Mouse (Mus musculus) gastrocnemius, postnatal 10 days (tissue): ENCODE measurements around the gene Nlgn1. TPM values are rescaled to one million over a fixed set of nuclear protein-coding genes. Genes with fewer than 3 reads are reported as not detected.

ENCODE experiments used
- DNase-seq: peaks from one replicate; pipeline ENCODE4 v3.0.0; 2021; ENCODE audit warnings: mixed read lengths
- total RNA-seq, 2 experiments: library from RNA; stranded (reverse); gene quantifications; 2 replicates each; pipeline ENCODE4 v1.2.3; 2021

Nlgn1 gene
- total RNA-seq, 2 experiments from 2014 or later, result 1.2 to 1.5 TPM

GRCm38 (mm10) chr3:26050769-26051168 lies 281.5 kb downstream of the Nlgn1 start:
- no peak for DNase-seq

- no peak for DNase-seq
Measured at GRCm38 (mm10) chr3:26042966-26043365, 289.3 kb downstream of the Nlgn1 start.

- DNase-seq, result no peak
Measured at GRCm38 (mm10) chr3:26039696-26040095, 292.6 kb downstream of the Nlgn1 start.

- no peak for DNase-seq
Measured at GRCm38 (mm10) chr3:26026025-26026424, 306.2 kb downstream of the Nlgn1 start.

- DNase-seq, result no peak
Measured at GRCm38 (mm10) chr3:26023217-26023616, 309.0 kb downstream of the Nlgn1 start.

- no peak for DNase-seq
Measured at GRCm38 (mm10) chr3:26021632-26022184, 310.6 kb downstream of the Nlgn1 start.

- DNase-seq, result no peak
Measured at GRCm38 (mm10) chr3:26011310-26012078, 320.8 kb downstream of the Nlgn1 start.

GRCm38 (mm10) chr3:26002863-26003608 lies 329.2 kb downstream of the Nlgn1 start:
- no peak for DNase-seq

GRCm38 (mm10) chr3:26002367-26002766 lies 329.9 kb downstream of the Nlgn1 start:
- DNase-seq, result no peak

GRCm38 (mm10) chr3:25967546-25967945 lies 364.7 kb downstream of the Nlgn1 start:
- DNase-seq, result no peak

- no peak for DNase-seq
Measured at GRCm38 (mm10) chr3:25964237-25964636, 368.0 kb downstream of the Nlgn1 start.

- no peak for DNase-seq
Measured at GRCm38 (mm10) chr3:25963568-25963967, 368.7 kb downstream of the Nlgn1 start.

GRCm38 (mm10) chr3:25916535-25916934 lies 415.7 kb downstream of the Nlgn1 start:
- no peak for DNase-seq

- DNase-seq, result no peak
Measured at GRCm38 (mm10) chr3:25914365-25915065, 417.7 kb downstream of the Nlgn1 start.

GRCm38 (mm10) chr3:25903140-25903809 lies 429.0 kb downstream of the Nlgn1 start:
- no peak for DNase-seq

GRCm38 (mm10) chr3:25897456-25897855 lies 434.8 kb downstream of the Nlgn1 start:
- DNase-seq, result no peak

- DNase-seq, result no peak
Measured at GRCm38 (mm10) chr3:25884797-25885196, 447.5 kb downstream of the Nlgn1 start.

GRCm38 (mm10) chr3:25869161-25869560 lies 463.1 kb downstream of the Nlgn1 start:
- DNase-seq, result no peak

- DNase-seq, result no peak
Measured at GRCm38 (mm10) chr3:25858384-25858783, 473.9 kb downstream of the Nlgn1 start.

GRCm38 (mm10) chr3:25844686-25845462 lies 487.4 kb downstream of the Nlgn1 start:
- no peak for DNase-seq

GRCm38 (mm10) chr3:25830237-25830636 lies 502.0 kb downstream of the Nlgn1 start:
- DNase-seq, result no peak
